Mouse (Mus musculus) neutrophil, adult 65 days (primary cell): ENCODE results near the gene Scel. TPM values are rescaled to one million over a fixed set of nuclear protein-coding genes. Genes with fewer than 3 reads are reported as not detected.

ENCODE experiments used
- total RNA-seq: library from RNA; stranded (reverse); gene quantifications from 2 replicates; pipeline ENCODE4 v1.2.4, GENCODE M21; 2023

Scel gene
- 0.38 TPM in 1 of 2 replicates, not detected in the other for total RNA-seq

DNA sequence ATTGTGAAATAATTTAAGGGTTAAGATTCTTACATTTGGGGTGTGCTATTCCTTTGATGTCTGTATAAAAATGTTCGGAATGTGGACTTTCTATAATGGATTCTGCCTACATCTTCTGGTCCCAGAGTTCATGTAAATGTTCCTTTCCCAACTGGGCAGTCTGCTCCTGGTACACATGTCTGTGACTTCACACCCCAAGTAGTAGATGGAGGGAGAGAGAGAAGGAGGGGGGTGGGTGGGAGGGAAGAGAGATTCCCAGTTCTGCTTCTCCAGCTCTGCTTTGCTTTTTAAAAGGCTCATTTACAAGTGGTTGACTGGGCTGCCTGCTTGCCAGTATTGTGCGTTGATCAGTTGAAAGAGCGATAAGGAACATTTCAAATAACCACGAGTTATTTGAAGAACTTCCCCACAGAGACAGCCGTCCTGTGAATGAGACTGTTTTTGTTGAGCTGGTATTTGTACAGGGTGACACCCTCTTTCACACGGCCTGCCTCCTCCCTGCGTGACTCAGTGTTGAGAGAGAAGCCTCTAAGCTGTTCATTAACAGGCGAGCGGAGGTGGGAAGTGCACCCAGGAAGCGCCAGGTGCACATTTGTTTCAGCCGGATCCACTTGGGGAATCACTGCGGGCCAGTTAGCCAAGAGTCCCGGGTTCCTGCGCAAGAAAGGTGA lies at the start of gene Scel:
TSS of gene Scel (plus strand) at position 541 of the 671 bp plus-strand sequence.

DNA sequence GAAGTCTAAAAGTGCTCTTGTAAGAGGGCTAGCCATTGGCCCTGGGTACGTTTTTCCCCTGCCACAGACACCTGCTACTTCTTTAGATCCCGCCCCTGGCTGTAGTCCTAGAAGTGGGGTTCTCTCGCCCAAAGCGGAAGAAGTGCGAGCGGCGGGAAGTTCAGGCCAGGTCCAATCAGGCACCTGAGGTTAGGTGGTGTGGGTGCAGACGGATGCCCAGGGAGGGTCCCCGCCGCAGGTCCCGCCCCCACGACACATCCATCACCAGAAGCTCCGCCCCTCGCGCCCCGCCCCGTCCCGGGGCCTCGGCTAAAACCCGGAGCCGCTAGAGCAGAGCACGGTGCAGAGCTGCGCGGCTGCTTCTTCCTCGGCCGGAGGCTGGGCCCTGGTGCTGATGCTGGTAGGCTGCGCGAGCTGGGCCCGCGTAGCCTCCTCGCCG lies 136.8 kb downstream of the Scel start, which contains the start of gene Slain1:
TSS of gene Slain1 (plus strand) at position 333 of the 439 bp plus-strand sequence.

Other genes starting within 250 kb of the Scel start
- gene Mycbp2, start 166.5 kb upstream of the Scel start, total RNA-seq: 51.5 and 69.6 TPM in 2 replicates
- gene Slain1, start 136.9 kb downstream of the Scel start, total RNA-seq: 3.2 and 3.6 TPM in 2 replicates